Mouse (Mus musculus): Measurements from ENCODE around the gene Bmp7. TPM values are rescaled to one million over a fixed set of nuclear protein-coding genes. Genes with fewer than 3 reads are reported as not detected.

Gene Bmp7
- polyA plus RNA-seq, 1 experiment from 2014 or later = 8.7 TPM

GRCm38 (mm10) chr2:172904614-172905013 lies 35.5 kb downstream of the Bmp7 start:
- no peaks in the 10 kb centered on the region for H3K27me3 ChIP-seq (replicated peaks; ENCODE audit: control insufficient read depth, insufficient read depth, low read length)
- WGBS = 89% methylated on average over 6 of the region's 6 CpGs
- ATAC-seq = no peak

GRCm38 (mm10) chr2:172903523-172903922 lies 36.6 kb downstream of the Bmp7 start:
- Histone ChIP-seq H3K4me2 (ENCODE audit: low read length) (no peak overlapping the region), H3K27me3 (replicated peaks; ENCODE audit: control insufficient read depth, insufficient read depth, low read length) (no peaks in the 10 kb centered on the region), H3K9me3 (replicated peaks; ENCODE audit: control insufficient read depth, low read length) (no peaks in the 10 kb centered on the region), H3K4me1 (ENCODE audit: control insufficient read depth, insufficient read depth, low read length) (no peaks in the 10 kb centered on the region), H3K27ac (ENCODE audit: low read depth, low read length) (no peak overlapping the region), H3K36me3 (ENCODE audit: control insufficient read depth, insufficient read depth, low read length) (no peaks in the 10 kb centered on the region), H3K4me3 (ENCODE audit: low read depth, low read length) (no peak overlapping the region), H3K9ac (ENCODE audit: low read length) (no peak overlapping the region)
- ATAC-seq (no peak), DNase-seq (ENCODE audit: low spot score) (no peak)
- WGBS = 79% methylated on average over 8 of the region's 8 CpGs

More at GRCm38 (mm10) chr2:172904614-172905013, 35.5 kb downstream of the Bmp7 start:
- Histone ChIP-seq H3K4me3 (ENCODE audit: low read depth, low read length) (no peak overlapping the region), H3K9ac (ENCODE audit: low read length) (no peak overlapping the region), H3K36me3 (ENCODE audit: control insufficient read depth, insufficient read depth, low read length) (no peaks in the 10 kb centered on the region), H3K4me2 (ENCODE audit: low read length) (no peak overlapping the region), H3K4me1 (ENCODE audit: control insufficient read depth, insufficient read depth, low read length) (no peaks in the 10 kb centered on the region), H3K9me3 (replicated peaks; ENCODE audit: control insufficient read depth, low read length) (no peaks in the 10 kb centered on the region), H3K27ac (ENCODE audit: low read depth, low read length) (no peak overlapping the region)
- DNase-seq (ENCODE audit: low spot score) = no peak

- Histone ChIP-seq H3K4me3 (ENCODE audit: low read depth, low read length) (no peak overlapping the region), H3K4me2 (ENCODE audit: low read length) (no peak overlapping the region), H3K27me3 (replicated peaks; ENCODE audit: control insufficient read depth, insufficient read depth, low read length) (no peaks in the 10 kb centered on the region), H3K36me3 (ENCODE audit: control insufficient read depth, insufficient read depth, low read length) (no peaks in the 10 kb centered on the region), H3K4me1 (ENCODE audit: control insufficient read depth, insufficient read depth, low read length) (no peaks in the 10 kb centered on the region), H3K9me3 (replicated peaks; ENCODE audit: control insufficient read depth, low read length) (no peaks in the 10 kb centered on the region), H3K27ac (ENCODE audit: low read depth, low read length) (no peak overlapping the region), H3K9ac (ENCODE audit: low read length) (no peak overlapping the region)
- no peak for ATAC-seq
- no peak for DNase-seq (ENCODE audit: low spot score)
- WGBS = 87% methylated on average over 10 of the region's 10 CpGs
Observed at GRCm38 (mm10) chr2:172900954-172901701, 39.0 kb downstream of the Bmp7 start.

- ATAC-seq = no peak
- H3K4me2 ChIP-seq (ENCODE audit: low read length) = no peak overlapping the region
- no peak for DNase-seq (ENCODE audit: low spot score)
- no peak overlapping the region for H3K9ac ChIP-seq (ENCODE audit: low read length)
- H3K36me3 ChIP-seq (ENCODE audit: control insufficient read depth, insufficient read depth, low read length) = no peaks in the 10 kb centered on the region
- H3K4me3 ChIP-seq (ENCODE audit: low read depth, low read length) = no peak overlapping the region
- no peak overlapping the region for H3K27ac ChIP-seq (ENCODE audit: low read depth, low read length)
- no peaks in the 10 kb centered on the region for H3K9me3 ChIP-seq (replicated peaks; ENCODE audit: control insufficient read depth, low read length)
- 85% methylated on average over 15 of the region's 15 CpGs for WGBS
- no peaks in the 10 kb centered on the region for H3K27me3 ChIP-seq (replicated peaks; ENCODE audit: control insufficient read depth, insufficient read depth, low read length)
- no peaks in the 10 kb centered on the region for H3K4me1 ChIP-seq (ENCODE audit: control insufficient read depth, insufficient read depth, low read length)
Observed at GRCm38 (mm10) chr2:172889756-172890443, 50.2 kb downstream of the Bmp7 start.

- Histone ChIP-seq H3K36me3 (ENCODE audit: control insufficient read depth, insufficient read depth, low read length) (no peaks in the 10 kb centered on the region), H3K27ac (ENCODE audit: low read depth, low read length) (no peak overlapping the region), H3K4me3 (ENCODE audit: low read depth, low read length) (no peak overlapping the region), H3K9me3 (replicated peaks; ENCODE audit: control insufficient read depth, low read length) (no peaks in the 10 kb centered on the region), H3K4me2 (ENCODE audit: low read length) (no peak overlapping the region), H3K9ac (ENCODE audit: low read length) (no peak overlapping the region), H3K27me3 (replicated peaks; ENCODE audit: control insufficient read depth, insufficient read depth, low read length) (no peaks in the 10 kb centered on the region), H3K4me1 (ENCODE audit: control insufficient read depth, insufficient read depth, low read length) (no peaks in the 10 kb centered on the region)
- ATAC-seq = no peak
- no peak for DNase-seq (ENCODE audit: low spot score)
- WGBS = 61% methylated on average over 12 of the region's 12 CpGs
Observed at GRCm38 (mm10) chr2:172889222-172889621, 50.9 kb downstream of the Bmp7 start.

- WGBS = 78% methylated on average over 12 of the region's 12 CpGs
- H3K9me3 ChIP-seq (replicated peaks; ENCODE audit: control insufficient read depth, low read length) = no peaks in the 10 kb centered on the region
- DNase-seq (ENCODE audit: low spot score) = no peak
- no peak overlapping the region for H3K9ac ChIP-seq (ENCODE audit: low read length)
- H3K4me3 ChIP-seq (ENCODE audit: low read depth, low read length) = no peak overlapping the region
- no peak overlapping the region for H3K4me2 ChIP-seq (ENCODE audit: low read length)
- no peak for ATAC-seq
- H3K36me3 ChIP-seq (ENCODE audit: control insufficient read depth, insufficient read depth, low read length) = no peaks in the 10 kb centered on the region
- H3K27me3 ChIP-seq (replicated peaks; ENCODE audit: control insufficient read depth, insufficient read depth, low read length) = no peaks in the 10 kb centered on the region
- no peak overlapping the region for H3K27ac ChIP-seq (ENCODE audit: low read depth, low read length)
- H3K4me1 ChIP-seq (ENCODE audit: control insufficient read depth, insufficient read depth, low read length) = no peaks in the 10 kb centered on the region
Observed at GRCm38 (mm10) chr2:172888147-172888546, 52.0 kb downstream of the Bmp7 start.

- WGBS = 78% methylated on average over 7 of the region's 7 CpGs
- Histone ChIP-seq H3K4me2 (ENCODE audit: low read length) (no peak overlapping the region), H3K27ac (ENCODE audit: low read depth, low read length) (no peak overlapping the region), H3K9ac (ENCODE audit: low read length) (no peak overlapping the region), H3K27me3 (replicated peaks; ENCODE audit: control insufficient read depth, insufficient read depth, low read length) (no peaks in the 10 kb centered on the region), H3K9me3 (replicated peaks; ENCODE audit: control insufficient read depth, low read length) (no peaks in the 10 kb centered on the region), H3K4me3 (ENCODE audit: low read depth, low read length) (no peak overlapping the region), H3K4me1 (ENCODE audit: control insufficient read depth, insufficient read depth, low read length) (no peaks in the 10 kb centered on the region), H3K36me3 (ENCODE audit: control insufficient read depth, insufficient read depth, low read length) (no peaks in the 10 kb centered on the region)
- ATAC-seq = no peak
- no peak for DNase-seq (ENCODE audit: low spot score)
Observed at GRCm38 (mm10) chr2:172885861-172886260, 54.3 kb downstream of the Bmp7 start.

GRCm38 (mm10) chr2:172884584-172884983 lies 55.5 kb downstream of the Bmp7 start:
- Histone ChIP-seq H3K4me2 (ENCODE audit: low read length) (no peak overlapping the region), H3K27ac (ENCODE audit: low read depth, low read length) (no peak overlapping the region), H3K27me3 (replicated peaks; ENCODE audit: control insufficient read depth, insufficient read depth, low read length) (no peaks in the 10 kb centered on the region), H3K9me3 (replicated peaks; ENCODE audit: control insufficient read depth, low read length) (no peaks in the 10 kb centered on the region), H3K4me1 (ENCODE audit: control insufficient read depth, insufficient read depth, low read length) (no peaks in the 10 kb centered on the region), H3K36me3 (ENCODE audit: control insufficient read depth, insufficient read depth, low read length) (no peaks in the 10 kb centered on the region), H3K9ac (ENCODE audit: low read length) (no peak overlapping the region), H3K4me3 (ENCODE audit: low read depth, low read length) (no peak overlapping the region)
- no peak for ATAC-seq
- no peak for DNase-seq (ENCODE audit: low spot score)
- 86% methylated on average over 6 of the region's 6 CpGs for WGBS

- Histone ChIP-seq H3K9ac (ENCODE audit: low read length) (no peak overlapping the region), H3K4me1 (ENCODE audit: control insufficient read depth, insufficient read depth, low read length) (no peaks in the 10 kb centered on the region), H3K27ac (ENCODE audit: low read depth, low read length) (no peak overlapping the region), H3K36me3 (ENCODE audit: control insufficient read depth, insufficient read depth, low read length) (no peaks in the 10 kb centered on the region), H3K4me3 (ENCODE audit: low read depth, low read length) (no peak overlapping the region), H3K9me3 (replicated peaks; ENCODE audit: control insufficient read depth, low read length) (no peaks in the 10 kb centered on the region), H3K4me2 (ENCODE audit: low read length) (no peak overlapping the region), H3K27me3 (replicated peaks; ENCODE audit: control insufficient read depth, insufficient read depth, low read length) (no peaks in the 10 kb centered on the region)
- WGBS = 90% methylated on average over 9 of the region's 9 CpGs
- no peak for ATAC-seq
- no peak for DNase-seq (ENCODE audit: low spot score)
Observed at GRCm38 (mm10) chr2:172875201-172875600, 64.9 kb downstream of the Bmp7 start.

Data from forebrain, embryonic 14.5 days (tissue).